Mouse (Mus musculus): Measurements from ENCODE around the gene Cntnap5c. TPM values are rescaled to one million over a fixed set of nuclear protein-coding genes. Genes with fewer than 3 reads are reported as not detected.
"Not testable (repeated sequence)": the region's sequence is repeated elsewhere in the genome, so short reads cannot be mapped to it uniquely, and the experiment has no call there.

Cntnap5c gene
- polyA plus RNA-seq, 1 experiment = not detected

- 79% methylated on average over 3 of the region's 3 CpGs for WGBS
- TF ChIP-seq CTCF (conservative IDR thresholded peaks at IDR 0.05; ENCODE audit: insufficient read depth, insufficient read length, low read depth, low read length) (no peak), POLR2A (IDR thresholded peaks at IDR 0.05; ENCODE audit: low read depth, low read length) (no peak)
Observed at GRCm38 (mm10) chr17:57796668-57797311, 27.4 kb downstream of the Cntnap5c start.

GRCm38 (mm10) chr17:57799414-57799985, 30.1 kb downstream of the Cntnap5c start:
- TF ChIP-seq POLR2A (IDR thresholded peaks at IDR 0.05; ENCODE audit: low read depth, low read length) (no peak), CTCF (conservative IDR thresholded peaks at IDR 0.05; ENCODE audit: insufficient read depth, insufficient read length, low read depth, low read length) (no peak)
- Histone ChIP-seq H3K4me1 (ENCODE audit: control insufficient read depth, insufficient read depth, low read length) (no peaks in the 10 kb centered on the region), H3K4me3 (ENCODE audit: insufficient read depth, low read depth, low read length) (no peak overlapping the region), H3K27me3 (replicated peaks; ENCODE audit: control insufficient read depth, insufficient read depth, low read length) (no peaks in the 10 kb centered on the region), H3K27ac (ENCODE audit: insufficient read depth, low read depth, low read length) (no peak overlapping the region), H3K36me3 (ENCODE audit: control insufficient read depth, insufficient read depth, low read length) (no peaks in the 10 kb centered on the region)
- WGBS = 58% methylated on average over 3 of the region's 3 CpGs
- no peak for DNase-seq

More at GRCm38 (mm10) chr17:57796668-57797311, 27.4 kb downstream of the Cntnap5c start:
- no peaks in the 10 kb centered on the region for H3K36me3 ChIP-seq (ENCODE audit: control insufficient read depth, insufficient read depth, low read length)
- H3K4me1 ChIP-seq (ENCODE audit: control insufficient read depth, insufficient read depth, low read length) = no peaks in the 10 kb centered on the region
- H3K27me3 ChIP-seq (replicated peaks; ENCODE audit: control insufficient read depth, insufficient read depth, low read length) = no peaks in the 10 kb centered on the region
- no peak for DNase-seq
- H3K27ac ChIP-seq (ENCODE audit: insufficient read depth, low read depth, low read length) = no peak overlapping the region
- H3K4me3 ChIP-seq (ENCODE audit: insufficient read depth, low read depth, low read length) = no peak overlapping the region

GRCm38 (mm10) chr17:57801180-57801579, 31.8 kb downstream of the Cntnap5c start:
- WGBS = 64% methylated on average over 1 of the region's 1 CpGs

GRCm38 (mm10) chr17:57837090-57837971, 68.0 kb downstream of the Cntnap5c start:
- H3K4me3 ChIP-seq (ENCODE audit: insufficient read depth, low read depth, low read length) = no peak overlapping the region
- H3K36me3 ChIP-seq (ENCODE audit: control insufficient read depth, insufficient read depth, low read length) = no peaks in the 10 kb centered on the region
- TF ChIP-seq CTCF (conservative IDR thresholded peaks at IDR 0.05; ENCODE audit: insufficient read depth, insufficient read length, low read depth, low read length) (no peak), POLR2A (IDR thresholded peaks at IDR 0.05; ENCODE audit: low read depth, low read length) (no peak)
- H3K4me1 ChIP-seq (ENCODE audit: control insufficient read depth, insufficient read depth, low read length) = no peaks in the 10 kb centered on the region
- H3K27ac ChIP-seq (ENCODE audit: insufficient read depth, low read depth, low read length) = no peak overlapping the region
- no peaks in the 10 kb centered on the region for H3K27me3 ChIP-seq (replicated peaks; ENCODE audit: control insufficient read depth, insufficient read depth, low read length)
- DNase-seq = no peak

More at GRCm38 (mm10) chr17:57801180-57801579, 31.8 kb downstream of the Cntnap5c start:
- no peak overlapping the region for H3K4me3 ChIP-seq (ENCODE audit: insufficient read depth, low read depth, low read length)
- no peak for DNase-seq
- no peaks in the 10 kb centered on the region for H3K4me1 ChIP-seq (ENCODE audit: control insufficient read depth, insufficient read depth, low read length)
- H3K36me3 ChIP-seq (ENCODE audit: control insufficient read depth, insufficient read depth, low read length) = no peaks in the 10 kb centered on the region
- H3K27ac ChIP-seq (ENCODE audit: insufficient read depth, low read depth, low read length) = no peak overlapping the region
- H3K27me3 ChIP-seq (replicated peaks; ENCODE audit: control insufficient read depth, insufficient read depth, low read length) = no peaks in the 10 kb centered on the region
- TF ChIP-seq POLR2A (IDR thresholded peaks at IDR 0.05; ENCODE audit: low read depth, low read length) = no peak
- TF ChIP-seq CTCF (conservative IDR thresholded peaks at IDR 0.05; ENCODE audit: insufficient read depth, insufficient read length, low read depth, low read length) = no peak

GRCm38 (mm10) chr17:57855811-57856210, 86.4 kb downstream of the Cntnap5c start:
- H3K4me3 ChIP-seq (ENCODE audit: insufficient read depth, low read depth, low read length); H3K27ac ChIP-seq (ENCODE audit: insufficient read depth, low read depth, low read length); H3K27me3 ChIP-seq (replicated peaks; ENCODE audit: control insufficient read depth, insufficient read depth, low read length); H3K36me3 ChIP-seq (ENCODE audit: control insufficient read depth, insufficient read depth, low read length); DNase-seq; H3K4me1 ChIP-seq (ENCODE audit: control insufficient read depth, insufficient read depth, low read length): not testable (repeated sequence)
- WGBS = no CpG with 5 or more reads among the region's 4 CpGs

GRCm38 (mm10) chr17:57865996-57866395, 96.6 kb downstream of the Cntnap5c start:
- no peak overlapping the region for H3K4me3 ChIP-seq (ENCODE audit: insufficient read depth, low read depth, low read length)
- DNase-seq = no peak
- no peak overlapping the region for H3K27ac ChIP-seq (ENCODE audit: insufficient read depth, low read depth, low read length)
- H3K4me1 ChIP-seq (ENCODE audit: control insufficient read depth, insufficient read depth, low read length) = no peaks in the 10 kb centered on the region
- no peaks in the 10 kb centered on the region for H3K27me3 ChIP-seq (replicated peaks; ENCODE audit: control insufficient read depth, insufficient read depth, low read length)
- TF ChIP-seq CTCF (conservative IDR thresholded peaks at IDR 0.05; ENCODE audit: insufficient read depth, insufficient read length, low read depth, low read length) (no peak), POLR2A (IDR thresholded peaks at IDR 0.05; ENCODE audit: low read depth, low read length) (no peak)
- no peaks in the 10 kb centered on the region for H3K36me3 ChIP-seq (ENCODE audit: control insufficient read depth, insufficient read depth, low read length)

GRCm38 (mm10) chr17:57887742-57888389, 118.5 kb downstream of the Cntnap5c start:
- Histone ChIP-seq H3K4me1 (ENCODE audit: control insufficient read depth, insufficient read depth, low read length) (no peaks in the 10 kb centered on the region), H3K27ac (ENCODE audit: insufficient read depth, low read depth, low read length) (no peak overlapping the region), H3K27me3 (replicated peaks; ENCODE audit: control insufficient read depth, insufficient read depth, low read length) (no peaks in the 10 kb centered on the region), H3K4me3 (ENCODE audit: insufficient read depth, low read depth, low read length) (no peak overlapping the region), H3K36me3 (ENCODE audit: control insufficient read depth, insufficient read depth, low read length) (no peaks in the 10 kb centered on the region)
- no peak for DNase-seq
- TF ChIP-seq POLR2A (IDR thresholded peaks at IDR 0.05; ENCODE audit: low read depth, low read length) = no peak
- no peak for TF ChIP-seq CTCF (conservative IDR thresholded peaks at IDR 0.05; ENCODE audit: insufficient read depth, insufficient read length, low read depth, low read length)
- WGBS = 73% methylated on average over 4 of the region's 4 CpGs
